11 mouse cellular contexts compared by ENCODE assay signal in the genomic region with DNA sequence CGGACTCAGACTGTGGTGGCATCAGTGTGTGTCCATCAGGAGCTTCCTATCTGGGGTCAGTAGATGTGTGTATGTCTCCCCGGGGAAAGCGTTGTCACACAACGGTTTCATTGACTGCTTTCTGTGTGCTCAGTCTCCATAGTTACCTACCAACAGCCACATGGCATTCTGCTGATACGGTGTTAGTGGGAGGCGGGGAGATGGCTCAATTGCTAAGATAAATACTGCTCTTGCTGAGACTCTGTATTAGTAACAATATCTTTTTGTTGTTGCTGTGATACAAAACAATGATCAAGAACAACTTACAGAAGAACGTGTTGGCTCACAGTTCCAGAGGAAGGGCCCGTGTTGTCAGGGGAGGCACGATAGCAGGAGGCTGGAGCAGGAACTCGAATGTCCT. TPM values are rescaled to one million over a fixed set of nuclear protein-coding genes. Genes with fewer than 3 reads are reported as not detected.
DNase-seq lines count a peak whose midpoint lies in the region; ATAC-seq lines count a peak whose summit lies in the region.
"Had no signal": no experiment of that assay in that cellular context is flagged by ENCODE, and none has a peak within 500 bp of the region (broad histone marks: within the 10 kb centered on the region; RNA-seq: fewer than 3 reads in every experiment).

No protein-coding gene starts in this region.

- intact Hi-C loops in left cerebral cortex, postnatal 4 days (cut with DNase I): no loop called here

- H3K4me2 ChIP-seq in heart, embryonic 15.5 days: no peak overlapping the region
- H3K4me2 ChIP-seq: forebrain, embryonic 12.5 days had no signal

- no peak for ATAC-seq in heart, embryonic 15.5 days (replicated peaks; ENCODE audit: insufficient number of reproducible peaks, insufficient read depth, low FRiP score, low read depth)
- ATAC-seq in megakaryocyte, adult 5-6 weeks (ENCODE audit: poor library complexity, severe bottlenecking): no peak

- no peaks in the 10 kb centered on the region for H3K9me3 ChIP-seq in heart, embryonic 15.5 days (replicated peaks)
- H3K9me3 ChIP-seq in megakaryocyte, embryonic 14.5 days: peaks cover 12% of the 10 kb centered on the region
- H3K9me3 ChIP-seq: forebrain, embryonic 12.5 days had no signal

- H3K9ac ChIP-seq in heart, embryonic 15.5 days: no peak overlapping the region
- H3K9ac ChIP-seq: forebrain, embryonic 12.5 days had no signal

- DNase-seq in heart, adult 18-20 months: no peak
- peak; percentile 54 for DNase-seq in embryo, embryonic 10 days (ENCODE audit: low spot score)
- peak; percentile 29 for DNase-seq in mesoderm, embryonic 11.5 days (ENCODE audit: low read depth, low spot score)
- no peak for DNase-seq in left cerebral cortex, postnatal 4 days
- no peak for DNase-seq in gastrocnemius, postnatal 10 days
- DNase-seq: gastrocnemius, postnatal 25 days; thymus, postnatal 25 days had no signal

- H3K36me3 ChIP-seq in heart, embryonic 15.5 days: no peaks in the 10 kb centered on the region
- H3K36me3 ChIP-seq in megakaryocyte, embryonic 14.5 days (replicated peaks; ENCODE audit: low read length): peaks cover 18% of the 10 kb centered on the region
- H3K36me3 ChIP-seq: forebrain, embryonic 12.5 days had no signal

- H3K27ac ChIP-seq in heart, embryonic 15.5 days: peak overlapping the region; percentile 5; the same call in 1 of the 2 replicates
- H3K27ac ChIP-seq: forebrain, embryonic 12.5 days had no signal

- peaks cover 23% of the 10 kb centered on the region for H3K4me1 ChIP-seq in heart, embryonic 15.5 days (replicated peaks)
- peaks cover 64% of the 10 kb centered on the region for H3K4me1 ChIP-seq in megakaryocyte, embryonic 14.5 days

- WGBS in heart, embryonic 15.5 days: 41% methylated on average over 10 of the region's 10 CpGs

- H3K27me3 ChIP-seq in heart, embryonic 15.5 days: no peaks in the 10 kb centered on the region
- H3K27me3 ChIP-seq in megakaryocyte, embryonic 14.5 days (replicated peaks): no peaks in the 10 kb centered on the region
- H3K27me3 ChIP-seq: forebrain, embryonic 12.5 days had no signal

- no peak overlapping the region for H3K4me3 ChIP-seq in heart, embryonic 15.5 days
- H3K4me3 ChIP-seq in megakaryocyte, embryonic 14.5 days (replicated peaks): peak overlapping the region; percentile 34
- H3K4me3 ChIP-seq: forebrain, embryonic 12.5 days had no signal

RNA-seq across cellular contexts. Expression of gene Srd5a3, which starts 1.6 kb away (rescaled TPM):
- 25.8 and 32.3 TPM in 2 replicates for polyA plus RNA-seq in heart, embryonic 15.5 days (2015; fragmentation: Nextera tagmentation; extraction: Ambion mirVana)
- 1 to 10 TPM; 8.2 TPM for total RNA-seq in heart, adult 18-20 months (2021)
- 53.2 and 96.0 TPM in 2 replicates for polyA plus RNA-seq in megakaryocyte, embryonic 14.5 days (2012; ENCODE audit: insufficient read depth, low replicate concordance)
- 83.1 and 104 TPM in 2 replicates for total RNA-seq in megakaryocyte, adult 5-6 weeks (2015)
- total RNA-seq in megakaryocyte, adult 5-6 weeks (2017): 45.7 and 59.7 TPM in 2 replicates
- 10 to 100 TPM; 11.7 to 13.9 TPM for total RNA-seq in left cerebral cortex, postnatal 4 days (2021)
- total RNA-seq in gastrocnemius, postnatal 10 days (2021): 10 to 100 TPM in 1 of 2 experiments, 1 to 10 TPM in 1; 9.0 to 11.2 TPM

RNA-seq across cellular contexts. Expression of gene Tmem165, which starts 45.2 kb away (rescaled TPM):
- polyA plus RNA-seq in heart, embryonic 15.5 days (2015; fragmentation: Nextera tagmentation; extraction: Ambion mirVana): 62.7 and 72.2 TPM in 2 replicates
- total RNA-seq in heart, adult 18-20 months (2021): 10 to 100 TPM; 17.7 TPM
- polyA plus RNA-seq in megakaryocyte, embryonic 14.5 days (2012; ENCODE audit: insufficient read depth, low replicate concordance): 98.6 and 161 TPM in 2 replicates
- 122 and 135 TPM in 2 replicates for total RNA-seq in megakaryocyte, adult 5-6 weeks (2015)
- 101 and 102 TPM in 2 replicates for total RNA-seq in megakaryocyte, adult 5-6 weeks (2017)
- total RNA-seq in left cerebral cortex, postnatal 4 days (2021): 10 to 100 TPM; 47.1 to 47.4 TPM
- 10 to 100 TPM; 30.6 to 42.7 TPM for total RNA-seq in gastrocnemius, postnatal 10 days (2021)

Comparison
In these comparisons a context has a peak if more than half of its experiments do, and no peak if none do; other contexts are left out.
1. DNase-seq: peak in embryo, embryonic 10 days (single experiment) and mesoderm, embryonic 11.5 days (single experiment); none in heart, adult 18-20 months (0 of 2), left cerebral cortex, postnatal 4 days (single experiment) and gastrocnemius, postnatal 10 days (single experiment).